Mouse (Mus musculus) liver, adult 2 months (tissue): ENCODE results near the gene Palm2.

Source experiments
- CTCF ChIP-seq: fragments of 200-500 bp; IDR thresholded peaks from 2 replicates; pipeline ENCODE4 v1.5.1; 2011; ENCODE audit warnings: low read depth, low read length, control low read depth
- POLR2A ChIP-seq: fragments of 200-500 bp; IDR thresholded peaks from 2 replicates; pipeline ENCODE4 v1.6.1; 2011; ENCODE audit warnings: low read length, control low read depth; ENCODE audit not compliant: insufficient read depth; ENCODE audit errors: extremely low read depth

GRCm38 (mm10) chr4:57656861-57657260 lies 222.8 kb downstream of the Palm2 start:
- no peak for TF ChIP-seq POLR2A
- no peak for TF ChIP-seq CTCF
